Mouse (Mus musculus): ENCODE measurements around the gene Fam168a. TPM values are rescaled to one million over a fixed set of nuclear protein-coding genes. Genes with fewer than 3 reads are reported as not detected.

The Fam168a gene
- polyA plus RNA-seq, 1 experiment from 2014 or later: 36.3 TPM

GRCm38 (mm10) chr7:100786078-100786477 is 79.6 kb downstream of the Fam168a start:
- Histone ChIP-seq H3K4me2 (no peak overlapping the region), H3K9ac (ENCODE audit: low read length) (no peak overlapping the region), H3K27me3 (ENCODE audit: control insufficient read depth, insufficient read depth, low read length) (no peaks in the 10 kb centered on the region), H3K9me3 (ENCODE audit: control insufficient read depth, low read length) (no peaks in the 10 kb centered on the region), H3K4me1 (ENCODE audit: control insufficient read depth, insufficient read depth, low read length) (no peaks in the 10 kb centered on the region), H3K4me3 (ENCODE audit: low read depth, low read length) (no peak overlapping the region), H3K36me3 (ENCODE audit: control insufficient read depth, insufficient read depth, low read length) (no peaks in the 10 kb centered on the region), H3K27ac (ENCODE audit: low read depth, low read length) (no peak overlapping the region)
- DNase-seq (ENCODE audit: low spot score, missing footprints): no peak
- no peak for ATAC-seq (ENCODE audit: low FRiP score)
- WGBS: 72% methylated on average over 1 of the region's 1 CpGs

DNA sequence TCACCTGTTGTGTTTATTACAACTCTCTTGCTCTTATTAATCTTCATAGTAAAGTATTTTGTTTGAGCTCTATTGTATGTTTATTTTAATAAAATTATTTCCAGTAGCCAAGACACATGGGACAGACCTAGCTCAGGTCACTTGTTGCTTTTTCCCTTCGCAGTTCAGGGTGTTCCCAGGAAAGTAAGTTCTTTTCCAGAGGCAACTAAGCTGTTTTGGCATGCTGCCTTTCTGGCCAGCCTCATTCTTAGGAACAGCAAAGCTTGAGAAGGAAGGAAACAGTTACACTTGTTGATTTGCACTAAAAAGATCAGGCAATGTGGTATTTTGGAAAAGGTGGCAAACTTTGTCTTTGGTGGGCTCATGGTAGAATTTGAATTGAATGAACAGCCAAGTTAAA is 81.9 kb downstream of the Fam168a start:
- 93% methylated on average over 1 of the region's 1 CpGs for WGBS

GRCm38 (mm10) chr7:100798810-100799209 is 92.4 kb downstream of the Fam168a start:
- H3K27me3 ChIP-seq (ENCODE audit: control insufficient read depth, insufficient read depth, low read length): no peaks in the 10 kb centered on the region
- no peaks in the 10 kb centered on the region for H3K36me3 ChIP-seq (ENCODE audit: control insufficient read depth, insufficient read depth, low read length)
- 65% methylated on average over 3 of the region's 3 CpGs for WGBS
- H3K27ac ChIP-seq (ENCODE audit: low read depth, low read length): no peak overlapping the region
- no peak overlapping the region for H3K4me3 ChIP-seq (ENCODE audit: low read depth, low read length)
- no peak overlapping the region for H3K9ac ChIP-seq (ENCODE audit: low read length)
- H3K4me1 ChIP-seq (ENCODE audit: control insufficient read depth, insufficient read depth, low read length): no peaks in the 10 kb centered on the region
- H3K9me3 ChIP-seq (ENCODE audit: control insufficient read depth, low read length): no peaks in the 10 kb centered on the region
- ATAC-seq (ENCODE audit: low FRiP score) (no peak), DNase-seq (ENCODE audit: low spot score, missing footprints) (peak; percentile 10)
- H3K4me2 ChIP-seq: no peak overlapping the region

More for the DNA sequence above, 81.9 kb downstream of the Fam168a start:
- no peaks in the 10 kb centered on the region for H3K4me1 ChIP-seq (ENCODE audit: control insufficient read depth, insufficient read depth, low read length)
- H3K27me3 ChIP-seq (ENCODE audit: control insufficient read depth, insufficient read depth, low read length): no peaks in the 10 kb centered on the region
- H3K4me2 ChIP-seq: no peak overlapping the region
- no peak overlapping the region for H3K4me3 ChIP-seq (ENCODE audit: low read depth, low read length)
- H3K9ac ChIP-seq (ENCODE audit: low read length): no peak overlapping the region
- ATAC-seq (ENCODE audit: low FRiP score) (no peak), DNase-seq (ENCODE audit: low spot score, missing footprints) (no peak)
- H3K36me3 ChIP-seq (ENCODE audit: control insufficient read depth, insufficient read depth, low read length): no peaks in the 10 kb centered on the region
- no peak overlapping the region for H3K27ac ChIP-seq (ENCODE audit: low read depth, low read length)
- no peaks in the 10 kb centered on the region for H3K9me3 ChIP-seq (ENCODE audit: control insufficient read depth, low read length)

DNA sequence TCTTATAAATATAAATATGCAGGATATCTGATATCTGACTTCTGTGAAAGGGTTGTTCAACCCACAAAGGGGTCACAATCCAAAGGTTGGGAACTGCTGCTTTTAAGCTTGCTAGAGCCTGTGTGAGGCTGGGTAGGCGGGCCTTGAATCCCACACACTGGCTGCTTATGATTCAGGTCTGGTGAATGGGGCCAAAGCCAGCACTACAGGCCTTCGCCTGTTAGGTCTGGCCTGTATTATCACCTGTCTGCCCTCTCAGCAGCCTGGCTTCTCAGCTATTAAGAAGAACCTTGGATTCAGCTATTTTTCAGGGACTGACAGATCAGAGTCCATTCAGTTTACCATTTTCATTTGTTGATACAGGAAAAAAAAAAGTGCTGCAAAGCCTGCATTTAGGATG is 99.0 kb downstream of the Fam168a start:
- H3K9ac ChIP-seq (ENCODE audit: low read length): no peak overlapping the region
- H3K4me1 ChIP-seq (ENCODE audit: control insufficient read depth, insufficient read depth, low read length): no peaks in the 10 kb centered on the region
- no peak overlapping the region for H3K27ac ChIP-seq (ENCODE audit: low read depth, low read length)
- WGBS: 90% methylated on average over 2 of the region's 2 CpGs
- no peak overlapping the region for H3K4me3 ChIP-seq (ENCODE audit: low read depth, low read length)
- ATAC-seq (ENCODE audit: low FRiP score): no peak
- no peak for DNase-seq (ENCODE audit: low spot score, missing footprints)
- no peaks in the 10 kb centered on the region for H3K27me3 ChIP-seq (ENCODE audit: control insufficient read depth, insufficient read depth, low read length)
- H3K4me2 ChIP-seq: no peak overlapping the region
- H3K36me3 ChIP-seq (ENCODE audit: control insufficient read depth, insufficient read depth, low read length): no peaks in the 10 kb centered on the region
- no peaks in the 10 kb centered on the region for H3K9me3 ChIP-seq (ENCODE audit: control insufficient read depth, low read length)

GRCm38 (mm10) chr7:100811912-100812311 is 105.5 kb downstream of the Fam168a start:
- no peak overlapping the region for H3K27ac ChIP-seq (ENCODE audit: low read depth, low read length)
- no peaks in the 10 kb centered on the region for H3K27me3 ChIP-seq (ENCODE audit: control insufficient read depth, insufficient read depth, low read length)
- no peak overlapping the region for H3K4me2 ChIP-seq
- H3K9ac ChIP-seq (ENCODE audit: low read length): no peak overlapping the region
- 93% methylated on average over 5 of the region's 5 CpGs for WGBS
- peaks cover 8% of the 10 kb centered on the region for H3K4me1 ChIP-seq (ENCODE audit: control insufficient read depth, insufficient read depth, low read length)
- H3K9me3 ChIP-seq (ENCODE audit: control insufficient read depth, low read length): no peaks in the 10 kb centered on the region
- H3K36me3 ChIP-seq (ENCODE audit: control insufficient read depth, insufficient read depth, low read length): no peaks in the 10 kb centered on the region
- no peak for DNase-seq (ENCODE audit: low spot score, missing footprints)
- ATAC-seq (ENCODE audit: low FRiP score): no peak
- no peak overlapping the region for H3K4me3 ChIP-seq (ENCODE audit: low read depth, low read length)

DNA sequence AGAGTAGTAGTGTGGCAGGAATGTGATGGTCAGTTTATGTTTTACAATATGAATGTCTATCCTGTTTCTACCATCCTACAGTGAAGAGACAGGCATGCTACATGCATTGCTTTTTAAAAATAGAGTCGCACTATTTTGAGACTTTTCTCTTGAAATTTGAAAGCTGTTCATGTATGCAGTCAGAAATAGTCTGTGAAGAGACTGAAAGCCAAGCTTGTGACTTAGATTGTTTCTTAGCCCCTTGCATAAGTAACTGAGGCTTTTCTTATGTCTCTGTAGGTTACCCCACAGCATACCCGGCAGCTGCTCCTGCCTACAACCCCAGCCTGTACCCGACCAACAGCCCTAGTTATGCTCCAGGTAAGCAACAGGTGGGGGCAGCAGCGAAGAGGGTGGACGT is 106.2 kb downstream of the Fam168a start:
- ATAC-seq (ENCODE audit: low FRiP score) (no peak), DNase-seq (ENCODE audit: low spot score, missing footprints) (no peak)
- 87% methylated on average over 5 of the region's 5 CpGs for WGBS
- no peak overlapping the region for H3K4me3 ChIP-seq (ENCODE audit: low read depth, low read length)
- H3K9me3 ChIP-seq (ENCODE audit: control insufficient read depth, low read length): no peaks in the 10 kb centered on the region
- H3K27me3 ChIP-seq (ENCODE audit: control insufficient read depth, insufficient read depth, low read length): no peaks in the 10 kb centered on the region
- H3K9ac ChIP-seq (ENCODE audit: low read length): no peak overlapping the region
- no peaks in the 10 kb centered on the region for H3K36me3 ChIP-seq (ENCODE audit: control insufficient read depth, insufficient read depth, low read length)
- no peak overlapping the region for H3K27ac ChIP-seq (ENCODE audit: low read depth, low read length)
- H3K4me2 ChIP-seq: no peak overlapping the region
- peaks cover 8% of the 10 kb centered on the region for H3K4me1 ChIP-seq (ENCODE audit: control insufficient read depth, insufficient read depth, low read length)

DNA sequence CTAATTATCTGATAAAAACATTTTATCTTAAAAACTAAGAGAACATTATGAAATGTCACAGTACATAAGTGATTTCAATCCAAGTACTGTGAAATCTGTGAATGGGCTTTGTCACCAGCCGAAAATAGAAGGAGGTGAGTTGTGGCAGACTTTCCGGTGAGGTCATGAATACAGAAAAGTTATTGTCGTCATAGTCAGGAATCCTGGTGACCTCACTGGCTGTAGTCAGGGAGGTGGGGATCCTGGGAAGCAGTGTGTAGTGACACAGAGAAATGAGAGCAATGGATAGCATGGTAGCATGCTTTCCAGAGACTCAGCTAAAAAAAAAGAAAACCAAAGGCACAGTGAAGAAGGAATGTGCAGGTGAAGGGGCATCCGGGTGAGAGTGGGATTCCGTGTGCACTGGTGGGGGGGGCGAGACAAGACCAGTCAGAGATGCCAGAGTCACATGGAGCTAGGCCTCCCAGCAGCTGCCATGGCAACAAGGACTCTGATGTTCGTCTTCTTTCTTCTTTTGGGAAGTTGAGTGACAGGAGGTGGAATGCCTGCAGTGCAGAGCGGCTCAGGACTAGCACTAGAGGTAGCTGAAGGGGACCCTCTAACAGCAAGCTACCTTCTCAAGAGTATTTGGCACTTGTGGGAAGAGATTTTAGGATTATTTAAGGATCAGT is 109.6 kb downstream of the Fam168a start:
- H3K4me2 ChIP-seq: no peak overlapping the region
- peaks cover 8% of the 10 kb centered on the region for H3K4me1 ChIP-seq (ENCODE audit: control insufficient read depth, insufficient read depth, low read length)
- no peaks in the 10 kb centered on the region for H3K27me3 ChIP-seq (ENCODE audit: control insufficient read depth, insufficient read depth, low read length)
- no peaks in the 10 kb centered on the region for H3K9me3 ChIP-seq (ENCODE audit: control insufficient read depth, low read length)
- H3K36me3 ChIP-seq (ENCODE audit: control insufficient read depth, insufficient read depth, low read length): no peaks in the 10 kb centered on the region
- H3K4me3 ChIP-seq (ENCODE audit: low read depth, low read length): no peak overlapping the region
- DNase-seq (ENCODE audit: low spot score, missing footprints) (peak; percentile 86), ATAC-seq (ENCODE audit: low FRiP score) (peak; percentile 61; the same call in 1 of the 2 replicates)
- H3K9ac ChIP-seq (ENCODE audit: low read length): no peak overlapping the region
- no peak overlapping the region for H3K27ac ChIP-seq (ENCODE audit: low read depth, low read length)
- WGBS: 36% methylated on average over 8 of the region's 8 CpGs

- no peak for DNase-seq (ENCODE audit: low spot score, missing footprints)
These were observed 110.5 kb downstream of the Fam168a start for GRCm38 (mm10) chr7:100816759-100817441.

DNA sequence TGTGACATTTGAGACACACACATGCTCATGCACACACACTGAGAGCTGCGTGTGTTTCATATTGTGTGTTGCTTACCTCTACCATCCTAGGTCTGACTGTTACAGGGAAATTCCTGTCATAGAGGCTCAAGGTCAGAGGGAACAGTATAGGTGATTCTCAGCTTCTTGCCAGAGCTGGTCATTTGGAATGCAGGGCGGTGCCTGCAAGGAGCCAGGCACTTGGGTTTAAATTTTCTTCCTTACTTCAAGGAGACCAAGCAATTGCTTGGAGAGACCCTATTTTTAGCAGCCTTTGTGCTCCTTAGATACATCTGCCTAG is 111.0 kb downstream of the Fam168a start:
- H3K4me3 ChIP-seq (ENCODE audit: low read depth, low read length): no peak overlapping the region
- H3K36me3 ChIP-seq (ENCODE audit: control insufficient read depth, insufficient read depth, low read length): no peaks in the 10 kb centered on the region
- H3K27me3 ChIP-seq (ENCODE audit: control insufficient read depth, insufficient read depth, low read length): no peaks in the 10 kb centered on the region
- ATAC-seq (ENCODE audit: low FRiP score) (no peak), DNase-seq (ENCODE audit: low spot score, missing footprints) (no peak)
- peaks cover 8% of the 10 kb centered on the region for H3K4me1 ChIP-seq (ENCODE audit: control insufficient read depth, insufficient read depth, low read length)
- H3K4me2 ChIP-seq: no peak overlapping the region
- no peaks in the 10 kb centered on the region for H3K9me3 ChIP-seq (ENCODE audit: control insufficient read depth, low read length)
- H3K9ac ChIP-seq (ENCODE audit: low read length): no peak overlapping the region
- H3K27ac ChIP-seq (ENCODE audit: low read depth, low read length): no peak overlapping the region
- 86% methylated on average over 2 of the region's 2 CpGs for WGBS

More at GRCm38 (mm10) chr7:100816759-100817441, 110.5 kb downstream of the Fam168a start:
- 78% methylated on average over 6 of the region's 6 CpGs for WGBS
- Histone ChIP-seq H3K9me3 (ENCODE audit: control insufficient read depth, low read length) (no peaks in the 10 kb centered on the region), H3K4me2 (no peak overlapping the region), H3K27ac (ENCODE audit: low read depth, low read length) (no peak overlapping the region), H3K4me1 (ENCODE audit: control insufficient read depth, insufficient read depth, low read length) (peaks cover 8% of the 10 kb centered on the region), H3K9ac (ENCODE audit: low read length) (no peak overlapping the region), H3K36me3 (ENCODE audit: control insufficient read depth, insufficient read depth, low read length) (no peaks in the 10 kb centered on the region), H3K27me3 (ENCODE audit: control insufficient read depth, insufficient read depth, low read length) (no peaks in the 10 kb centered on the region), H3K4me3 (ENCODE audit: low read depth, low read length) (no peak overlapping the region)
- no peak for ATAC-seq (ENCODE audit: low FRiP score)
